Mouse (Mus musculus) right cerebral cortex, adult 2 months (tissue): ENCODE data around the gene Rassf3.

Experiments used
- DNase-seq, 2 experiments: peaks; one replicate each; pipeline ENCODE4 v3.0.0; 2021 to 2022; ENCODE audit warnings: low spot score in 2 of 2

Rassf3 gene

GRCm38 (mm10) chr10:121476190-121476967, at the start of gene Rassf3:
Gene Rassf3 (minus strand): TSS chr10:121476347.
- peak; percentile 71 to 76 for DNase-seq

GRCm38 (mm10) chr10:121520923-121521585, 44.9 kb upstream of the Rassf3 start:
- no peak for DNase-seq

GRCm38 (mm10) chr10:121519710-121520109, 43.6 kb upstream of the Rassf3 start:
- no peak for DNase-seq

- DNase-seq: peak; percentile 89 to 90
These were observed 40.0 kb upstream of the Rassf3 start for GRCm38 (mm10) chr10:121516008-121516600.

GRCm38 (mm10) chr10:121509751-121510643, 33.9 kb upstream of the Rassf3 start:
- no peak for DNase-seq

- DNase-seq: no peak
These were observed 31.8 kb upstream of the Rassf3 start for GRCm38 (mm10) chr10:121507755-121508544.

- peak; percentile 21 to 22 for DNase-seq
These were observed 30.8 kb upstream of the Rassf3 start for GRCm38 (mm10) chr10:121506731-121507583.

GRCm38 (mm10) chr10:121505929-121506328, 29.8 kb upstream of the Rassf3 start:
- DNase-seq: no peak

- DNase-seq: peak; percentile 71 to 77
These were observed 29.1 kb upstream of the Rassf3 start for GRCm38 (mm10) chr10:121504973-121505911.

- no peak for DNase-seq
These were observed 25.0 kb upstream of the Rassf3 start for GRCm38 (mm10) chr10:121501160-121501559.

GRCm38 (mm10) chr10:121500034-121500433, 23.9 kb upstream of the Rassf3 start:
- no peak for DNase-seq

- no peak for DNase-seq
These were observed 22.9 kb upstream of the Rassf3 start for GRCm38 (mm10) chr10:121499063-121499462.

GRCm38 (mm10) chr10:121498481-121498904, 22.3 kb upstream of the Rassf3 start:
- DNase-seq: no peak

GRCm38 (mm10) chr10:121497968-121498367, 21.8 kb upstream of the Rassf3 start:
- DNase-seq: no peak

- no peak for DNase-seq
These were observed 20.5 kb upstream of the Rassf3 start for GRCm38 (mm10) chr10:121496616-121497015.

- DNase-seq: no peak
These were observed 17.9 kb upstream of the Rassf3 start for GRCm38 (mm10) chr10:121494163-121494425.

- DNase-seq: no peak
These were observed 17.4 kb upstream of the Rassf3 start for GRCm38 (mm10) chr10:121493374-121494162.

- no peak for DNase-seq
These were observed 16.6 kb upstream of the Rassf3 start for GRCm38 (mm10) chr10:121492608-121493315.
